Comparison of ENCODE assay signal across 1 mouse cellular context in genomic region chr17:46160090-46160662, GRCm38 (mm10).
TF ChIP-seq lines count a peak whose summit lies in the region.

No protein-coding gene starts in this region.

TF ChIP-seq in myocyte, 11 proteins besides CTCF, POLR2A, EP300 and RAD21 (continued from another document):
- TF ChIP-seq REST (IDR thresholded peaks at IDR 0.05; ENCODE audit: insufficient read depth, insufficient read length) = no peak
- no peak for TF ChIP-seq E2F4 (IDR thresholded peaks at IDR 0.05; ENCODE audit: insufficient read depth)
- TF ChIP-seq TCF3 (IDR thresholded peaks at IDR 0.05; ENCODE audit: insufficient read length, low read depth) = no peak
- TF ChIP-seq USF1 (IDR thresholded peaks at IDR 0.05; ENCODE audit: low read depth) = peak; percentile 61
- no peak for TF ChIP-seq TCF12 (IDR thresholded peaks at IDR 0.05; ENCODE audit: insufficient read depth, poor library complexity, severe bottlenecking)
- no peak for TF ChIP-seq SRF (IDR thresholded peaks at IDR 0.05; ENCODE audit: control insufficient read depth, insufficient read length, low read depth)
- TF ChIP-seq POLR2AphosphoS2 (IDR thresholded peaks at IDR 0.05; ENCODE audit: insufficient read length, low read depth) = peak; percentile 42
- TF ChIP-seq CEBPB (IDR thresholded peaks at IDR 0.05; ENCODE audit: insufficient read depth, poor library complexity, severe bottlenecking) = no peak
- TF ChIP-seq MAX (IDR thresholded peaks at IDR 0.05; ENCODE audit: low read depth) = peak; percentile 49
- peak in 1 of 3 experiments; percentile 2 for TF ChIP-seq MYOG (IDR thresholded peaks at IDR 0.05; ENCODE audit: control insufficient read depth in 1 of 3, insufficient read depth in 1 of 3, insufficient read length in 2 of 3, low read depth in 2 of 3)
TF ChIP-seq in myocyte: peak in this region for 4.
